Mouse (Mus musculus): ENCODE results near the gene Shank1.
A peak's percentile ranks its signal among the peaks of the same experiment; 100 is the strongest.

Gene Shank1

DNA sequence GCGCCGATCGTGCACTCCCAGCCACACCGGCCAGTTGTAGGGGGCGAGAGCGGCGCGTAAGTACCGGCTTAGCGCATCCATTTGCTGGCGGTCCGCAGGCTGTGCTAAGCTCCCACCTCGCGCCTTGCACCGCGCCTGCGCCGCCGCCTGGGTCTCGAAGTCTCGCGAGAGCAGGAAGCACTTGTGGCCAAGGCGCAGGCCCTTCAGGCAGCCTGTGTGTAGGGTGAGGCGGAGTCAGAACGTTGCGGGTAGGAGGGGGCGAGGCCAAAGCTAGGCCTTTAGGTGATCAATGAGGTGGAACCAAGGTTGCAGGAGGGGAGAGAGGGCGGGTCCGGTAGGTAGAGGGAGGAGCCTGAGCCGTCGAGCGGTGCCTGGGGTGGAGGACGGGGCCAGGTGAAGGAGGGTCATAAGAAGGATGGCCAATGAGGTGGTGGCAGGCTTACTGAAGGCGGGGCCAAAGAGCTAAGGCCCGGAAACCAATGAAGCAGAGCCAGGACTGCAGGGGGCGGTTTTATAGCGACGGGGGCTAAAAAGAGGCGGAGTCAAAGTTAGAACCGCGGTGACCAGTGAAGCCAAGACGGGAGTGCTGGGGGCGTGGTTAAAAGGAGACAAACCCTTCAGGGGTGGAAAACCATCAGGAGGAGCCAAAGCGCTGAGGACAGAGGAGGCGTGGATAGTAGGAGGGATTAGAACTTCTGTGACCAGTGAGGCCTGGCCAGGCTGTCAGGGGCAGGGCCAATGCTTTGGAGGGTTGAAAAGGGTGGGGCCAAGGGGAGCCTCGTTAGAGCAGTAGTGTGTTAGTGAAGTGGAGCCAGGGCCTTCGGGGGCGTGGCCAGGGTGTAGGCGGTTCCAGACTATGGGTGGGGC is 5.0 kb upstream of the Shank1 start:
- peak; percentile 100 for DNase-seq (ENCODE audit: inconsistent ontology term)

DNA sequence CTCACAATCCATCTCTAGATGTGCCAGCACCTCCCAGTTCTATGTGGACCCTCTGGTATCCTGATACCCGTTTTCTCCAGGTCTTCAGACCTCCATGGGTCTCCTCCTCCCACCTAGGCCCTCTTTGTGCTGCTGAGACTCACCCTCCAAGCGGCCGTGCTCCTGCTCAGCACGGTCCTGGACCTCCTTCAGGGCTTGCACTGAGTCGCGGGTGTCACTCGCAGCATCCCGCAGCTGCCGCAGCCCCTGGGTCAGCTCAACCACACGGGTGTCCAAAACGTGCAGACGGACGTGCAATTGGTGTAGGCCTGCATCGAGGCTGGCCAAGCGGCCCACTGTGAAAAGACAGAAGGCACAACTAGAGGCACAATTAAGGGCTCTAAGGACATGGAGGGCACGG is 4.4 kb upstream of the Shank1 start:
- DNase-seq (ENCODE audit: inconsistent ontology term), result no peak

DNA sequence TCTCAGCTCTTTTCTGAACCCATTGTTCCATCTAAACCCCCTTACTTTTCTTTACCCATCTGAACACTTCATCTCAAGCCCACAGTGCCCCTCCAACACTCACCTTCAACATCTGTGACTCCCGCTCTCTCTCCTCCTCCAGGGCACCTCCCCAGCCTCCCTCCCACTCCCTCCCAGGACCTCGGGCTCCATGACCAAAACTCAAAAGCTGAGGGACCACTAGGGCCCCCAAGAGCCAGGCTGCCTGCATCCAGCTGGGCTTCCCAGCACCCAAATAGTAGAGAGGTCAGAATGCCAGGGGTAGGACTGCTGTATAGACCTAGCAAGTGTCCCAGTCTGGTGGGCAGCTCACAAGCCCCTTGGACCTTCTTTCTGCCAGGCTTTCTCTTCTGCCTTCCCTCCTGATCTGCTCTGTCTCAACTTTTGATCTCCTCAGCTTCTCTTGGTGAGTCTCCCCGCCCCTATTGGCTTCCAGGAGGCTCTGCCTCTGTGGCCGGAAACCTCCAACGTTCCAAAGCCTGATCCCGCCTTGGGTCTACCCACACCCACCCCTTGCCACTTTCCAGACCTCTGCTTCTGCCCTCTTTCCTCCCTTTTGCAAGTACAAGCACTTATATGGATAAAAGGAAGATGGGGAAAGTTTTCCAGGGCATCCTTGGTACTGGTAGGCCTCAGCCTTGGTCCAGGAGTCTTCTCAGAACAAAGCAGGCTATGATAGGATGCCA is 3.4 kb upstream of the Shank1 start, which contains the start of gene Clec11a:
Gene Clec11a, minus strand, starts transcription at position 387 of the 725 bp plus-strand sequence.
- no peak for DNase-seq (ENCODE audit: inconsistent ontology term)

DNA sequence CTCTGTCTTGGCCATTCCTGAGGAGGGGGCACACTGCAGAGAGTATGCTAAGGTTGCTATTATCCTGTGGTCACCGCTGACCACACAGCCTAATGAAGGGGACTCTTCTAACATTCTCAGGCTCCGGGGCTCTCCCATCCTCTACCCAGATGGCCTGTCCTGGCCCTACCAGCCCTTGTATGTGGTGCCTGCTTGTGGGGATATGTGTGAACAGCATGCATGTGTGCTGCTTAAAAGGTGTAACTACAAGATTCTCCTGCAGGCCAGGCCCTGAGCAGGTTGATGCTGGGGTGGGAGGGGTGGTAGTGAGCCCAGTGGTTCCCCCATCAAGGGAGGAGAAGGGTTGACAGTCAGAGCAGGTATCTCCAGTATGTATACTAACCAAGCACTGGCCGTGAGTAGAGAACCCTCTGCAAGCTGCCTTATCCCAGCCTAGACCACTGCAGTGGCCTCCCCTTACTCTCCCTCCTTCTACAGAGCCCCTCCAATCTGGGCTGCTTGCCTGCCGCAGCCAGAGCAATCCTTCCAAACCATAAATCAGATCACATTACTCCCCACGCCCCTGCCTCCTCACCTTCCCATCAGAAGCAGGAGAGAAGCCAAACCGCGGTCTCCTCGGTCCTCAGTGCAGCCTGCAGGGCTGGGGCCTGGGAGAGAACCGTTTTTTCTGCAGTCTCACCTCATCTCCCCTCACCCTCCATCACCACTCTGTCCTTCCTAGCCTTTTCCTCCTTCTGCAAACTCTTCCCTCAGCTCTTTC is 2.6 kb upstream of the Shank1 start:
- DNase-seq (ENCODE audit: inconsistent ontology term), result no peak

DNA sequence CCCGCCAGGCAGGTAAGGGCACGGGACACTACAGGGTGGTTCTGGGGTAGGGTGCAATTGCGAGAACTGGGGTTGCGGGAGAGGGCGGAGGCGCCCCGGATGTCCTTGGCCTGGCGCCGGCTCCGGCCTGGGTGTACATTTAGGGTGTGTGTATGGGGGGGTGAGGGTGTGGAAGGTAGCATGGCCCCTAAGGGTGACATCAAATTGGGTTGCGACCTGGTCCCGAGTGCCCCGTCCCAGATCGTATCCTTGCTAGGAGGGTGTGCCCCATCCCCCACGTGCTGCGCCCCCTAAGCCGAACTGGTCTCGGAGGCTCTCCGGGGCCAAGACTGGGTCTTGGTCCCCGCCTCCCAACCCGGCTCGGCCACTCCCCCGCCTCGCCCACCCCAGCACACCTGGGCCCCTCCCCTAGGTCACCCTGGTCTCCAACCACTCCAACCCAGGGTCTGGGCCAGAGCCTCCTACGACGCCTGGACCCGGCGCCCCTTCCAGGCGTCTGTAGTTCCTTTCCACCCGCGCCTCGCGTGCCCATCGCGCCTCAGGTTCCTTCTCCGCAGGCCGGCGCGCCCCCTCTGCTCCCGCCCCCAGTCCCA is 328 bp downstream of the Shank1 start:
- no peak for DNase-seq (ENCODE audit: inconsistent ontology term)

DNA sequence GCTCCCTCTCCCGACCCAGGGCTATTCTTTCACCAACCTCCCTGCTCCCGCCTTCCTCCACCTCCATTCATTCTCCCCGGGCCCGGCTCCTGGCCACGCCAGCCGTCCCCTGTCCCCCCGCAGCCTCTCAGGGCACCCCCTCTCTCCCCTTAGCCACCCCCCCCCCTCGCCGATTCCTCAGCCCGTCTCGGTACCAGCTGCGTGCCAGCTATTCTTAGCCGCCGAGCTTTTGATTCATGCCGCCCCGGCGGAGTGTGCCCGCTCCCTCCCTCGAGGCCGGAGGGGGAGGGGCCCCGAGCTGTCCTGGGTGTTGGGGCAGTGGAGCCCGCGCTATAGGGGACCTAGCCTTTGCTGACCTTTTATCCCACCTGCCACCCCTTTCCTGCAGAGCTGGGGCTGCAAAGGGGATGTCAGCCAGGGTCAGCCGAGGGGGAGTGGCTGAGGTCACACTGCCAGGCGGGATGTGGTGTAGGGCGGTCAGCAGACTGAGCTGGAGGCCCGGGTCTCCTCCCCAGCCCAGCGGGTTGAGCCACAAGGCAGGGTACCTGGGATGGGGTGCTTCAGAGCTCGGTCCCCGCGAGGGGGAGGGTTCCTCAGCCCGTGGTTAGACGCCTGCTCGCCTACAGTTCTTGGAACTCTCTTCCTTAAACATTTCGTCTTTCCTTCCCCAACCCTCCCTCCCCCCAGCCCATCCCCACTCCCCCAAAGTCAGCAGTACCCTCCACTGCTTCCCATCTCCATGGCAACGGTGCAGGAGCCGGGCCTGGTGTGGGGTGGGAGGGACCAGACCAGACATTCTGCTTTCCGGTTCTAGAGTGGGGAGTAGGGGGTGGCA is 1.0 kb downstream of the Shank1 start:
- peak; percentile 36 for DNase-seq (ENCODE audit: inconsistent ontology term)

DNA sequence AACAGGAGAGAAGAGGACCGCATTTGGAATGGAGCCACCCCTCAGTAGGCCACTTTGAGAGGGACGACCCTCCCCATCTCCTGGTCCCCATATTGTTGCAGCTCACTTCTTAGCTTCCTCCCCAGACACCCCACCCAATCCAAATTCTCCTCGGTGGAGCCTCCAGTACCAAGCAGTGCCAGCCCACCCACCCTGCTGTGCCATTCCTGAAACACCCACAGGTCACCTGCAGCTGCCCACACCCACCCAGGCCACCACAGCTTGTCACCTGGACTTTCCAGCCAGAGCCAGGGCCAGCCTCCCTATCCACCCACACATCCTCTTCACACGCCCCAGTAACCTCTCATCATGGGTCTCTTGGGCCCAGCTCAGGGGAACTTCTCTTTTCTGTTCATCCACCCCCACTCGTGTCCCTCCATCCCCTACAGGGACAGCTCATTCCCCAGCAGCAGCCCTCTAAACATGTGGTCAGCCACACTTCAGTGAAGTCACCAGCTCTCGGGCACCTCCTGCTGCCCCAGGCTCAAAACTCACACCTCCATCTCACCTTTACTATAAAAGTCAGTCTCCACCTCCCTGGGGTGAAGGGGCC is 1.8 kb downstream of the Shank1 start:
- DNase-seq (ENCODE audit: inconsistent ontology term), result no peak

DNA sequence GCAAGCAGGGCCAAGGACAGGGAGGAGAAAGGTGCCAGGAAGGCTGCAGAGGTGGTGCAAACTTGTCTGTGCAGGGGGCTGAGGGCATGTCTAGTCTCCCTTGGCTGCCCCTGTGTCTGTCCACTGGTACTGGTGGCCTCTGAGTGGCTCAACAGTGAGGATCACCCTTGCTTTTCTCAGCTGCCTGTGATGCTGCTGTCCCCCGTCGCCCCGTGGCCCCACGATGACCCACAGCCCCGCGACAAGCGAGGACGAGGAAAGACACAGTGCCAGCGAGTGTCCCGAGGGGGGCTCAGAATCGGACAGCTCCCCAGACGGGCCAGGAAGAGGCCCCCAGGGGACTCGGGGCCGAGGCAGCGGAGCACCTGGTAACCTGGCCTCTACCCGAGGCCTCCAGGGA is 2.4 kb downstream of the Shank1 start:
- no peak for DNase-seq (ENCODE audit: inconsistent ontology term)

DNA sequence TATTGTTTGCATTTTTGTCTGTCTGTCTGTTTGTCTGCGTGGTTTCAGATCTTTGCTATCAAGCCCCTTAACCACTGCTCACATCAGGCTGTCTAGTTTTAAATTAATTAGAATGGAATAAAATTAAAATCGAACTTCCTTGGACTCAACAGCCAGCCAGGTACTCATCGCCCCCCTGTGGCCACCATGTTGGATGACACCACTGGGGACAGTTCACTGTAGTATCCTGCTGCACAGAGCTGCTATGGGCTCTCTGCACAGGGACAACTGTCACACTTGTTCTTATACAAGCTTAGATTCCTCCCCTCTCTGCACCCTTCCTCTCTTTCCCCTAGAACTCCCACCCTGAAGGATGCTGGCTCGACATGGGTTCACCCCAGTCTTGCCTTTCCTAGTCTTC is 7.9 kb downstream of the Shank1 start:
- DNase-seq (ENCODE audit: inconsistent ontology term), result no peak

DNA sequence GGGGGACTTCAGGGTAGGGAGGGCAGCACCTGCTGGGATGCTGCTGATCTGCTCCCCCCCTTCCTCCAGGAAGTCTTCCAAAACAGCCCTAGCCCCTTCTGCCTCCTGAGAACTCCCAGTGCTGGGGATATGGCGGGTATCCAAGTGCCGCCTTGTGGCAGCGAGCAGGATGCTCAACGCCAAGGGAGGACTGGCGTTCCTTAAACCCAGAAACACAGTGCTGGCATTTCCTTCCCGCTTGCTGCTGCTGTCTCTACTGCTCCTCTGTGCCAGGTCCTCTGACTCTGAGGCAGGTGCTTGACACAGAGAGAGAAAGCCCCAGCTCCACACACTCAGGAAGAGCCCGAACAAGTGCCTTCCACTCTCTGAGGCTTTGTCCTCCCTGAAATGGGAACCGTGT is 10.8 kb downstream of the Shank1 start:
- DNase-seq (ENCODE audit: inconsistent ontology term), result no peak

DNA sequence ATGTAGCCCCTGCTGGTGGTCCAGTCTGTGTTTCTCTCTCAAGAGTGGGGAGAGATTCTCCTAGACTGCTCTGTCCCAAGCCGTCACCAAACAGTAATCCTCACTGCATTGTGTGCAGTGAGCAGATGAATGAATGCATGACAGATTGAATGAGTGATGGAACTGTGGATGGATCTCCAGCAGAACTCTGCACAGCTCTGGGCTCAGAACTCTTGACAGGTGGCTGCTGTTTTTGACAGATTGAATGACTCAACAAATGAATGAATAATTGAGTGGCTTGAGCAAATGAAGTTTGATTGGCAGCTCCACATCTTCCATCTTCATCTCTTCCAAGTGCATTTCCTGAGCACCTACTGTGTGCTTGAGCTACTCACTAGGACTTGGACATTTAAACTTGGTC is 12.2 kb downstream of the Shank1 start:
- no peak for DNase-seq (ENCODE audit: inconsistent ontology term)

DNA sequence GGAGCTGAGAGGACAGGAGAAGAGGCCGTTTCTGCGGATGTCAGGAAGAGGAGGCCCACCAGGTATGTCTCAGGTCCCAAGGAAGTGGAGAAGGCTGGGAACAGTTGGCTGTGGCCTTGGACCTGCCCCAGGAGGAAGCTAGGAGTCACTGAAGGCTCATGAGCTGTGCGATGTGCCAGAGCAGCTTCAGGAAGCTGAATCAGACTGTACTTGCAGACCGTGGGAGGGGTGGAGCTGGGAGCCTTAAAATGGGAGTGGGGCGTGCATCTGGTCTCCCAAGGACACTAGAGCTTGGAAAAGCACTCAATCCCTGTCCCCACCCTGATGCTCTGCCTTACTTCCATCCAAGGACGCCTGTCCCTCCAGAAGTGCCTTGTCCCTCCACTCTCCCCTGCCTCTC is 16.6 kb downstream of the Shank1 start:
- DNase-seq (ENCODE audit: inconsistent ontology term), result no peak

DNA sequence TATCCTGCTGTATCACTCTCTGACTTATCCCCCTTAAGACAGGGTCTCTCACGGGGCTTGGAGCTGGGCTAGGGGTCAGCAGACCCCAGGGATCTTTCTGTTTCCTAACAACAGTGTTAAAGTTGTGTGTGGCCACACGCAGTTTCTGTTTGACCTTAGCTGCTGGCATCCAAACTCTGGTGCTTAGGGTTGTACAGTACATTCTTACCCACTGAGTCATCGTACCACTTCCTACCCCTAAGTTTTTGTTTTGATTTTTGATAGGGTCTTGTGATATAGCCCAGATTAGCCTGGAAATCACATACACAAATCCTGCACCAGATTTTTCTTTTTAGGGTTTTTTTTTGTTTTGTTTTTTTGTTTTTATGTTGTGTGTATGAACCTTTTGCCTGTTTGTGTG is 22.3 kb downstream of the Shank1 start:
- DNase-seq (ENCODE audit: inconsistent ontology term), result no peak

DNA sequence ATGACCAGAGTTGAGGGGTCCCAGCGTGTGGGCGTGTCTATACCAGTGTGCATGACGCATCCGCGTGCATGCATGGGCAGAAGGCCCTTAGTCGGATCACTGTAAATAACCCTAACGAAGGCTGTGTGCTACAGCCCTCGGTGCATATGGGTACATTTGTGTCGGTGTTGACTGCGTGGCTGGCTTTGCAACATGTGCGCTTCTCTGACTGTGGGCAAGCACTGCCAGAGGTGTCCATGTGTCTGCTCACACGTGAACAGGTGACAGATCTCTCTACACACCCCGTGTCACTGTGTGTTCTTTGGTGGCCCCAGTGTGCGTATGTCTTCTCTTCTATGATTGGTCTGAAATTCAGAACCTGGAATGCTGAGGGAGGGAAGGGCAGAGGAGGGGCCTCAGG is 24.1 kb downstream of the Shank1 start:
- no peak for DNase-seq (ENCODE audit: inconsistent ontology term)

DNA sequence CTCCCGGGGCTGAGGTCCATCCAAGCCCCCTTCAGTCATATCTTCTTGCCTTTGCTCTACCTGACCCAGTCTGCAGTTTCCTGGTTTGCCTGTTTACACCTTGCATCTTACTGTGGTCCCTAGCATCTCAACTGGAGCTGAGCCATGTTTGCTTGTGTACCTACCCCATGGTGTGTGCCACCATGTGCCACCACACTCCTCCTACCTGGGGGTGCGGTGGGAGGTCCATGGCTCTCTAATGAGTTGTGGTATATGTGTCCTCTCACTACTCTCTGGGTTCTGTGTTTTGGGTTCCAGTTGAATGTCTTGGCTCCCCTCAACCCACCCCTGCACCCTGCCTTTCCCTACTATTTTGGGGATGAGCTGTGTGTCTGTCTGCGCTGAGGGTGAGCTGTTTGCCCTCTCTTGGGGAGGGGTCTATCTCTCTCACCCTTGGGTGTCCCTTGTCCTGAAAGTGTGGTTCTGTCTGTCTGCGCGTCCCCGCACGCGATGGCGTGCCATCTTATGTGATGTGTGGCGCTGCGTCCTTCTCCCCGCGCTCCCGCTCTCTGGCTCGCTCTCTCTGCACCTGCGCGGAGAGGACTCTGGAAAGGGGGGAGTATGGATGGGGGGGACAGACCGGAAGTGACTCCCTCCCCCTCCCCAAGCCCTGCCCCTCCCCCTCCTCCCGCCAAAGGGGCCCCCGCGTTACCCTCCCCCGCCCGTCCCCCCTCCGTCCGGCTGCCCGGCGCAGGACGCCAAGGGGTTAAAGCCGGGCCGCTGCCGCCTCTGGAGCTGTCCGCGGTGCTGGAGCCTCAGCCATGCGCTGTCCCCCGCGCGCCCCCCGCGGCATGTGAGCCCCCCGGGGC is 25.2 kb downstream of the Shank1 start:
- DNase-seq (ENCODE audit: inconsistent ontology term), result peak; percentile 43

DNA sequence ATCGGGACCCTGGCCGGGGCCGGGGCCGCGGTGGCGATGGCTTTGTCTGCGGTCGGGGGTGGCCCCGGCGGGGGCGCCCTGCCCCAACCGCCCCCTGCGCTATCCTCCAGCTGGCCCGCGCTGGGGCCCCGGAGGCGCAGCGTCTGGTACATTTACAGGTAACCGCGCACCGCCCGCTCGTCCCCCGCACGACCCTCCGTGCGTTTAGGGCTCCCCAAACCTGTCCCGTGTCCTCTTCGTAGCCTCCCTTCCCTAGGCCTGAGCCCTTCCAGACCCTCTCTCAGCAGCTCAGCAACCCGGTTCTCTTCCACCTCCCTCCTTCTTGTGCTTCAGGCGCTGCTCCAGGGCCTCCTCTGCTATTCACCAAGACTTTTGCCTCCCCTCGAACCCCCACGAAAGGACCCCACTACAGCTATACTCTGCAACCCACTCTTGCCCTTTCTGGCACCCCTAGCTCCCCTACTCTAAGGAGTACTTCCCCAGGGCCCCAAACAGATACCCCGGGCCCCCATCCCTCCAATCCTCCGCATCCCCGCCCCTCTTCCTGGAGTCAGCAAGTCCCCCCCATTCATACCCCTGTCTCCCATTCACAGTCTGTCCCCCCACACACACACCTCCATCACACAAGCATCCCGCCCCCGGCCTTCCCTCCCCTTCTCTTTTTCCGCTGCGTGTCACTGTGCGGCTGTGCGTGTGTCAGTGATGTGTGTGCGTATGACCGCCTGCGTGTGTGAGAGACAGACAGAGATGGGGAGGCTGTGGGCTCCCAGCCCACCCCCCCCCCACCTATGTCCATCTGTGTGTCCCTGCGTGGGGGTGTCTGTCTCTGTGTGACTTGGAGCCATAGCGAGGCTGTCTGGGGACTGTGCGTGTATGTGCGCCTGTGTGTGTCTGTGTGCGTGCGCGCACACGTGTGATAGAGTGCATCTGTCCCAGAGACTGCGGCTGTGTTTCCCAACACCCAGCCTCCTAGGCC is 26.3 kb downstream of the Shank1 start:
- DNase-seq (ENCODE audit: inconsistent ontology term), result no peak

DNA sequence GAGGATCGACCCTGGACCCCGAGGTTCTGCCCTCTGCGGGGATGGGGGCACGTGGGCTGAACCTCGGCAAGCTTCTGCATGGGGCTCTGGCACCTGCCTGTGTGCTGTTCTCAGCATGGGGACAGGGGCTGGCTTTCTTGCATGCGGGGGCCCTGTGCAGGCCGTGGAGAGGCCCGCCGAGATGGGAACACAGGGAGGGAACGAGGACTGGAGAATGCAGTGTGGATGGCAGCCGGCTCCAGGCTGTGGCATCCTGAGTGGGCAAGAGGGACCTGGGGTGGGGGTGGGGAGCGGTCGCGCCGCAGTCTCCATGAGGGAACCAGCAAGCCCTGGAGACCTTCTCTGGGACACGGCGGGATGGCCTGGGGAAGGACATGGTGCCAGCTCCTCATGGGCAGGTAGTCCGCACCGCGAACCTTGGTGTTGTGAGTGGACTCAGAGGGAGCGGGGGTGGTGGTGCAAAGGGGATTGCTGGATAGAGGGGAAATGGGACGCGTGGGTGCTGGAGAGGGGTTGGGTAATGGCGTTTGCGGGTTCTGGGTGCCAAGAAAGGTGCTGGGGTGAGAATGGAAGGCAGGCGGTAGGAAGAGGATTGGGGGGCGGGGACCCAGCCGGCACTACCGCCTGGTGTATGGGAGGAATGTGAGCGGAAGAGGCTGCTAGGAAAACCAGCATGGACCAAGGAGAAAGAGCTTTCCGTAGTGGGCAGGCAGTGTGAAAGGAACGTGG is 27.2 kb downstream of the Shank1 start:
- no peak for DNase-seq (ENCODE audit: inconsistent ontology term)

DNA sequence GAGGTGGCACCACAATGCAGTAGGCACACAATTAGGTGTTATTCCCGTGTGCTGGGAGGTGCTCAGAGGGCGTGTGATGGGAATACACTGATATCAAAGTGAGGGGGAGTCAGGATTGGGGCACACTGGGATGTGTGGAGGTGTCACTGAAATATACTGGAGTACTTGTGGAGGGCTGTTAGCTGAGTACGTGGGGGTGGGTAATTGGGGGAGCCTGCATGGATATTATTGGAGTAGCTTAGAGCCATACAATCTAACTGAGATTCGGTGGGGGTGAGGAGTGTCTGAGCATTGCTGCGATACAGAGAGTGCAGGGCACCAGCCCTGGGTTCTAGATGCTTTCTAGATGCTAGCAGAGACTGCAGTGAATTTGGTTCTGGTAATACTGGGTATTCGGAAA is 30.2 kb downstream of the Shank1 start:
- no peak for DNase-seq (ENCODE audit: inconsistent ontology term)
